Mouse (Mus musculus) forebrain, embryonic 16.5 days (tissue): ENCODE measurements at regions not wholly inside any gene's neighbourhood (a gene's known extent, or its start where the extent isn't known, plus 50 kb on each side); places are given as distances from the start of the nearest gene placed in this dataset.

Experiments used
- ATAC-seq: fragments of 200-750 bp; cut with Nextera tagmentation; 2 replicates; pipeline ENCODE4 v1.8.0; 2017; ENCODE audit warnings: mild to moderate bottlenecking, moderate library complexity
- H3K27ac ChIP-seq: fragments of 300-500 bp; sonication (generic); 2 replicates; pipeline ENCODE4 v1.5.1; 2014; ENCODE audit warnings: low read length, control low read depth
- H3K27me3 ChIP-seq: fragments of 300-500 bp; sonication (generic); replicated peaks from 2 replicates; pipeline ENCODE4 v1.6.1; 2014; ENCODE audit warnings: low read length; ENCODE audit not compliant: control insufficient read depth, insufficient read depth
- H3K36me3 ChIP-seq: fragments of 300-500 bp; sonication (generic); 2 replicates; pipeline ENCODE4 v1.6.1; 2014; ENCODE audit not compliant: control insufficient read depth, insufficient read depth
- H3K4me1 ChIP-seq: fragments of 300-500 bp; sonication (generic); replicated peaks from 2 replicates; pipeline ENCODE4 v1.6.1; 2014; ENCODE audit warnings: low read length; ENCODE audit not compliant: control insufficient read depth, insufficient read depth
- H3K4me2 ChIP-seq: fragments of 300-500 bp; sonication (generic); 2 replicates; pipeline ENCODE4 v1.6.1; 2014; ENCODE audit warnings: mild to moderate bottlenecking, low read length, control low read depth
- H3K4me3 ChIP-seq: fragments of 300-500 bp; sonication (generic); replicated peaks from 2 replicates; pipeline ENCODE4 v1.5.1; 2014; ENCODE audit warnings: mild to moderate bottlenecking, low read length, control low read depth
- H3K9ac ChIP-seq: fragments of 300-500 bp; sonication (generic); replicated peaks from 2 replicates; pipeline ENCODE4 v1.6.1; 2014; ENCODE audit warnings: low read depth, low read length, control low read depth
- H3K9me3 ChIP-seq: fragments of 300-500 bp; sonication (generic); 2 replicates; pipeline ENCODE4 v1.6.1; 2016; ENCODE audit warnings: low read length; ENCODE audit not compliant: control insufficient read depth
- whole genome bisulfite sequencing: fragments of 180-500 bp; shearing (Covaris S2); extraction: QIAGEN DNeasy Blood & Tissue Kit; methylation state at CpG from one replicate; pipeline ENCODE4 v1.1.7; 2014; 5-methylcytosine and 5-hydroxymethylcytosine counted together

DNA sequence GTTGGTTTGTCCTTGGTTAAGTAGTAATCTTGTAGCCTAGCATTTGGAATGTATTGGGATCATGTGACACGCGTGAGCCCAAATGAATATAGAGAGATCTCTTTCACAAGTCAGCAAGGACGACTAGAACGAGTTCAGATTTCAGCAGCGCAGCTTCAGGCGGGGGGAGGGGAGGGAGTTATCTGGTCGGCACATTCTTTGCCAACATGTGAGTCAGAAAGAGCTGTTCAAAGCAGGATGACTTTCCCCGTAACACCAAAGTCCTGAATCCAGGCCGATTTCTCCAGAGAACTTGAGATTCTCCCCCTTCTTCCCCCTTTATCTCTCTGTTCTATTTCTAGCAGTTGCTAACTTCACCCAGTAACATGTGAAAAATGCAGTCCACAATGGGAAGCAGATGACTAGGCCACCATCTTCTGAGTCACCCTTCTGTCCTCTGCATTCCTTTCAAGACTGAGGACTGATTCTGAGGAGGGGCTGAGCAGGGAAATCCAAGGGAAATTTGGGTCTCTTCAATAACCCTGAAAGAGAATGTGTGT lies 155.1 kb downstream of the En1 start:
- no peaks in the 10 kb centered on the region for H3K9me3 ChIP-seq
- no peaks in the 10 kb centered on the region for H3K27me3 ChIP-seq
- 56% methylated on average over 9 of the region's 9 CpGs for WGBS
- no peak overlapping the region for H3K4me3 ChIP-seq
- H3K27ac ChIP-seq, result no peak overlapping the region
- no peaks in the 10 kb centered on the region for H3K36me3 ChIP-seq
- H3K4me1 ChIP-seq, result no peaks in the 10 kb centered on the region
- no peak for ATAC-seq
- H3K9ac ChIP-seq, result no peak overlapping the region
- H3K4me2 ChIP-seq, result no peak overlapping the region

DNA sequence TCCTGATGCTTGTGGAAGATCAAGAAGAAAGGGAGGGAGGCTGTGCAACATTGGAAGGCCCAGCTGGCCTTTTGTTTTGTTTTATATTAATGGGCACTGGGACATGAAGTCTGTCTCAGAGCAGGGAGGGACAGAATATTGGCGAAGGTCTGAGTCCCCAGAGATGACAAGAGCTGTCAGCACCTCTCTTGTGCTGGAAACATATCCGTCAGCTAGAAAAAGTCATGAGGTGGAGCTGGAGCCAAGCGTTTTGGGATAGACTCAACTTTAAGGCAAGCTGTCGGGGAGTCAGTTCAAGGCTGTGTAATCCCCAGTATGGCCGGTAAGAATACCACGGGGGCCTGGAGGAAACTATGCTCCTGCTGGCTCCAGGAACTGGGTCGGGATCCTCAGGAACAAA lies 156.0 kb downstream of the En1 start:
- Histone ChIP-seq H3K36me3 (no peaks in the 10 kb centered on the region), H3K4me3 (no peak overlapping the region), H3K9me3 (no peaks in the 10 kb centered on the region), H3K4me2 (no peak overlapping the region), H3K9ac (no peak overlapping the region), H3K27me3 (no peaks in the 10 kb centered on the region), H3K27ac (no peak overlapping the region), H3K4me1 (no peaks in the 10 kb centered on the region)
- 73% methylated on average over 7 of the region's 7 CpGs for WGBS
- ATAC-seq, result 0 out of 2 replicates have a peak, but pooled peaks have one; percentile 15

DNA sequence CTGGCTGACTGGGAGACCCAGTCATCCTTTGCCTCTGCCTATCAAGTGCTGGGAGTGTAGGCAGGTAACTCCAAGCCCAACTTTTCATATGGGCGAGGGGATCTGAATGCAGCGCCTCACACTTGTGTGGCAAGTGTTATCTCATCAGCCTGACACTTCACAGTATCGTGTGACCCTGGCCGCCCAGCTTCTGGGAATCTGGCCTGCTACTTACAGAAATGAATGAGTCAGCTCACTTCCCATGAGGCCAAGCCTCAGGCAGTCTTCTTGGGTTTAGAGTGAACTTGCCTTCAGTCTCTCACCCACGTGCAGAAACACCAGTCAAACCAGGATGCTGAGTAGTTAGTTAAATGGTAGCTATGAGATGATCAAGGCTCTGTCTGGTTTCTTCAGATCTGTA lies 156.5 kb downstream of the En1 start:
- H3K36me3 ChIP-seq, result no peaks in the 10 kb centered on the region
- no peak overlapping the region for H3K27ac ChIP-seq
- no peak overlapping the region for H3K4me3 ChIP-seq
- H3K4me2 ChIP-seq, result no peak overlapping the region
- no peaks in the 10 kb centered on the region for H3K9me3 ChIP-seq
- no peak overlapping the region for H3K9ac ChIP-seq
- no peak for ATAC-seq
- 85% methylated on average over 5 of the region's 5 CpGs for WGBS
- no peaks in the 10 kb centered on the region for H3K4me1 ChIP-seq
- no peaks in the 10 kb centered on the region for H3K27me3 ChIP-seq

DNA sequence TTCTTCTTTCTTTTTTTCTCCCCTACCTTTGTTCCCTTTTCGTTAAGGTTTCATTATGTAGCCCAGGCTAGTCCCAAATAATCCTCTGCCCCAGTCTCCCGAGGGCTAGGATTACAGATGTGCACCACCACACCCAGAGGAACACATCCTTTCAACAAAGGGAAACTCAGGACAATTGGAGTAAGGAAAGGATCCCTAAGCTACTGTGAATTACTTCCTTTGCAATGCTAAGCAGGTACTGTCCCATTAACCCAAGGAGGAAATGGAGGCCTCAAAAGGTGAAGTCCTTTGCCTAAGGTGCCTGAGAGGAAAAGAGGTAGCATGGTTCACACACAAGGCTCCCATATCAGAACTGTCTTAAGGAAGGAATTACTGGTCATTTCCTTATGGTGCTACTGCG lies 157.2 kb downstream of the En1 start:
- no peaks in the 10 kb centered on the region for H3K4me1 ChIP-seq
- H3K4me3 ChIP-seq, result no peak overlapping the region
- H3K9me3 ChIP-seq, result no peaks in the 10 kb centered on the region
- H3K27ac ChIP-seq, result no peak overlapping the region
- no peak for ATAC-seq
- no peaks in the 10 kb centered on the region for H3K36me3 ChIP-seq
- no peaks in the 10 kb centered on the region for H3K27me3 ChIP-seq
- H3K9ac ChIP-seq, result no peak overlapping the region
- WGBS, result 76% methylated on average over 3 of the region's 3 CpGs
- H3K4me2 ChIP-seq, result no peak overlapping the region

DNA sequence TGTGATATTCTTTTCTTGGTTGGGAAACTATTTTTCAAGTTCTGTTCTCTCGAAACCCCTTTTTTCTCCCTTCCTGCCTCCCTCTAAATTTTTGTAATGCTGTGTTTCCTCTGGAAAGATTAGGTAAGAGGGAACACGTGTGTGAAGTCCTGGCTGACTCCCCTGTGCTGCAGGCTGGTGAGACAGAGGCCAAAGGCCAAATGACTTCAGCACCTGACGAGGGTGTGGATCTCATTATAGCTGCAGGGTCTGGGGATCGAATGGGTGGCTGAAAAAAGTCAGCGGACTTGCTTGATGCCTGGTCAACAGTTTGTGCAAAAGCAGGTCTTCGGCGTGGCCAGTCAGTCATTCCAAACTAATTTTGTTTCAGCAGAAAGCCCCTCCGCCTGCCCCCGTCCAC lies 159.1 kb downstream of the En1 start:
- H3K4me2 ChIP-seq, result no peak overlapping the region
- no peaks in the 10 kb centered on the region for H3K4me1 ChIP-seq
- no peak for ATAC-seq
- no peak overlapping the region for H3K9ac ChIP-seq
- no peak overlapping the region for H3K4me3 ChIP-seq
- H3K36me3 ChIP-seq, result no peaks in the 10 kb centered on the region
- 76% methylated on average over 9 of the region's 9 CpGs for WGBS
- H3K27ac ChIP-seq, result no peak overlapping the region
- no peaks in the 10 kb centered on the region for H3K27me3 ChIP-seq
- H3K9me3 ChIP-seq, result no peaks in the 10 kb centered on the region

DNA sequence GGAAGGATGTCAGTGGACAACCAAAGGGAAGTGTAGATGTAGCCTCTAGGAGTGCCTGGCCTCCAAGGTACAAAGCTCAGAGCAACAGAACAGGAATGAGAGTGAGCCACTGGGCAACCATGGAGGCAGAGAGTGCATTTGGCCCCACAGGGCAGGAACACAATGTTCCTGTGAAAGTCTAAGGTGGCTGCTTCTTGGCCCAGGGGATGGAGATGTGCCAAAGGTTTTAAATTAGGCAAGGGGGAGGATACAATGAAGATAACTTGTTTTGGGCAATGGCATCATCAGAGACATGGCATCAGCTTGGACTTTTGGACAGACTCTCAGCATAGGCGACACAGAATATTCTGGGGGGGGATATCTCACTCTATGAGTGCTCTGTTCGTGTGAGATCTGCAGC lies 160.3 kb downstream of the En1 start:
- Histone ChIP-seq H3K27ac (no peak overlapping the region), H3K4me2 (no peak overlapping the region), H3K4me3 (no peak overlapping the region), H3K27me3 (no peaks in the 10 kb centered on the region), H3K4me1 (no peaks in the 10 kb centered on the region), H3K9me3 (no peaks in the 10 kb centered on the region), H3K9ac (no peak overlapping the region), H3K36me3 (no peaks in the 10 kb centered on the region)
- 81% methylated on average over 2 of the region's 2 CpGs for WGBS
- no peak for ATAC-seq

DNA sequence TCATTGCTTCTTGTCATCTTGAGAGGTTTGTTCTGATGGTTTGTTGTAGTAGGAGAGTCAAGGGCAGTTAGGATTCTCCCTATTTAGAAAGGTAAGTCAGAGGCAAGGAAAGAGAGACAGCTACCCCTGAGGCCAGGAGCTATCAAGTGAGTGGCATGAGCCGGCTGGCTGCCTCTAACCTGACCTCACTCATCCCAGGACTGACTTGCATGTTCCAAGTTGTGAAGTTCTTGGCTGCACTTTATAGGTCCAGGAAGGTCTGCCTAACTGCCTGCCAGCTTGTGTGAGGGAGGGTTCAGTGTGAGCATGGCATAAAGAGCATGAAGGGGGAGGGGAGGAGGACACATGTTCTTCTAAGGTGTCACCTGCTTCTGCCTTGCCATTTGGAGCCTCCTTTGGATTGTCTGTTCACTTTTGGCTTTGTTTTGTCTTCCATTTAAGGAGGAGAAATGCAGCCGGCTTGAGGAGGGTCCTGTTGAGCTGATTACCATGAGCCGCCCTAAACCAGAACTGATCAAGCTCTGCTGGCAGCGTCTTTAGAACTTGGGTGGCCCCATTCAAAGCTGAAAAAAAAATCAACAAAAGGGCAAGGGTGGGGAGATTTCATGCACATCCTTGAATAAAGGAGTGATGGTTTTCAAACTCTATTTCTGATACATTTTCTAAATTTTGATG lies 160.8 kb downstream of the En1 start:
- ATAC-seq, result no peak
- Histone ChIP-seq H3K27me3 (no peaks in the 10 kb centered on the region), H3K4me3 (no peak overlapping the region), H3K9me3 (no peaks in the 10 kb centered on the region), H3K36me3 (no peaks in the 10 kb centered on the region), H3K27ac (no peak overlapping the region), H3K9ac (no peak overlapping the region), H3K4me2 (no peak overlapping the region), H3K4me1 (no peaks in the 10 kb centered on the region)
- 43% methylated on average over 4 of the region's 4 CpGs for WGBS

DNA sequence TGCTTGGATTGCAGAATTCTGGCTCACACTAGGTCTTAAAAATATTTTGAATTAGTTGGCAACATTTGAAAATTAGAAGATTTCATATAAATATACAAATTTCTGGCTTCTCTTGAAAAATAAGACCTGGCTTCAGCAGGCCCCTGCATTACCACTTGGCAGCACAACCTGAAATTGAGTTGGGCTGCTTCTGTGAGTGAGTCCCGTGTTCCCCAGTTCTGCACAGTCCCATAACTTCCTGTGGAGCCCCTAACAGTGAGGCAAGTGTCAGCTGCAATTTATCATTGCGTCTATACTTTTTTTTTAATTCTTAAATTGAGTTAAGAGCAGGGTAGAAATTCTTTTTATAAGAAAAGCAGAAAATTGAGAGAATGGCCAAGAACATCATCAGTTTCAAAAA lies 164.8 kb downstream of the En1 start:
- Histone ChIP-seq H3K4me3 (no peak overlapping the region), H3K36me3 (no peaks in the 10 kb centered on the region), H3K9me3 (no peaks in the 10 kb centered on the region), H3K27me3 (no peaks in the 10 kb centered on the region), H3K4me1 (no peaks in the 10 kb centered on the region), H3K27ac (no peak overlapping the region), H3K9ac (no peak overlapping the region), H3K4me2 (no peak overlapping the region)
- ATAC-seq, result no peak
- WGBS, result 86% methylated on average over 2 of the region's 2 CpGs

DNA sequence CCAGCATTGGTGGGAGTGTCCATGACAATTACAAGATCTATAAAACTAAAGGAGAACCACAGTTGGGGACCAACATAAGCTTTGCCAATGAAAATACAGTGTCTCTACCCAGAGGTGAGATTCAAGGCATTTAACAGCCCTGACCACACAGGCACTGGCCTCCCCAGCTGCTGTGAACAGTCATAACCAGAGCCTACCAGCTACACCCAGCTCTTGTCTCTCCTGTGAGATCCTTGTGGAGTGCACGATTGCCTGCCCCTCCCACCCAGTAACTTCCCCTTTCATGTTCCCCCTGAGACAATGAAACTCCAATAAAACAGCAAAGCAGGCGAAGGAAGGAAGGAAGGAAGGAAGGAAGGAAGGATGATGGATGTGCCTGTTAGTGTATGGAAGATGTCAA lies 169.1 kb downstream of the En1 start:
- Histone ChIP-seq H3K27me3 (no peaks in the 10 kb centered on the region), H3K4me2 (no peak overlapping the region), H3K9ac (no peak overlapping the region), H3K4me1 (no peaks in the 10 kb centered on the region), H3K4me3 (no peak overlapping the region), H3K27ac (no peak overlapping the region), H3K9me3 (no peaks in the 10 kb centered on the region), H3K36me3 (no peaks in the 10 kb centered on the region)
- ATAC-seq, result no peak
- 60% methylated on average over 2 of the region's 2 CpGs for WGBS

DNA sequence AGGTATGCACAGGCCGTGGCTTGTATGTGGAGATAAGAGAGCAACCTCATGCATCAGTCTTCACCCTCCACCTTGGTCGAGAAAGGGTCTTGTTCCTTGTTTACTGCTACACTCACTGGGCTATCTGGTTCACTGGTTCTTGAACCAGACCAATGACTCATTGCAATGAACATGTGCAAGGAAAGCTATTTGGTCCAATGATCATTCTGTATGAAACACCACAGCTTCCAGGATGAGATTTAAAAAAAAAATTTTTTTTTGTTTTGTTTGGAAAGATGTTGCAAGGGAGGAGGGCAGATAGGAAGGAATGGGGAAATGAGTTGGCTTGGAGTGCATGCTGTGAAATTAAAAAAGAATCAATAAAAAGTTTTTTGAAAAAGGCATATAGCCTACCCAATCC lies 174.7 kb downstream of the En1 start:
- Histone ChIP-seq H3K4me3 (no peak overlapping the region), H3K4me2 (no peak overlapping the region), H3K36me3 (no peaks in the 10 kb centered on the region), H3K9me3 (no peaks in the 10 kb centered on the region), H3K27me3 (no peaks in the 10 kb centered on the region), H3K27ac (no peak overlapping the region), H3K4me1 (no peaks in the 10 kb centered on the region), H3K9ac (no peak overlapping the region)
- WGBS, result 82% methylated on average over 2 of the region's 2 CpGs
- no peak for ATAC-seq
